Mouse (Mus musculus): Measurements from ENCODE around the gene Fam208b. TPM values are rescaled to one million over a fixed set of nuclear protein-coding genes. Genes with fewer than 3 reads are reported as not detected.

The Fam208b gene
- polyA plus RNA-seq, 3 experiments from 2014 or later: 14.9 to 29.4 (median 24.8) TPM

Other genes starting within 250 kb of the Fam208b start
- 1,000 to 10,000 TPM in 1 of 3 experiments, 100 to 1,000 TPM in 2; 827 to 1,261 (median 893) TPM for gene Gdi2, start 73.0 kb downstream of the Fam208b start, polyA plus RNA-seq (2017; shearing (Covaris generic))
- gene Asb13, start 22.9 kb upstream of the Fam208b start, polyA plus RNA-seq (2017; shearing (Covaris generic)): 10 to 100 TPM; 24.3 to 37.2 (median 25.1) TPM
- not detected for gene Calml3, start 193.2 kb upstream of the Fam208b start, polyA plus RNA-seq (2017; shearing (Covaris generic))
- gene Calm4, start 226.6 kb upstream of the Fam208b start, polyA plus RNA-seq (2017; shearing (Covaris generic)): not detected
- gene Calm5, start 243.1 kb upstream of the Fam208b start, polyA plus RNA-seq (2017; shearing (Covaris generic)): not detected

All from inflammation-experienced regulatory T-cells, adult 6 months (primary cell).